Mouse (Mus musculus) naive thymus-derived CD4-positive, alpha-beta T cell, adult 2 months (primary cell): ENCODE measurements at regions not wholly inside any gene's neighbourhood (a gene's known extent, or its start where the extent isn't known, plus 50 kb on each side); places are given as distances from the start of the nearest gene placed in this dataset.

Experiments used
- DNase-seq: peaks from one replicate; pipeline ENCODE4 v3.0.0-alpha.2; 2011; ENCODE audit warnings: low read depth

- DNase-seq, result no peak
Measured at GRCm38 (mm10) chr13:28573364-28573763, 316.0 kb downstream of the Gm11361 start.

- no peak for DNase-seq
Measured at GRCm38 (mm10) chr13:28572448-28572847, 315.1 kb downstream of the Gm11361 start.

GRCm38 (mm10) chr13:28571716-28572115, 314.4 kb downstream of the Gm11361 start:
- no peak for DNase-seq

- DNase-seq, result no peak
Measured at GRCm38 (mm10) chr13:28563585-28563984, 306.3 kb downstream of the Gm11361 start.

- DNase-seq, result no peak
Measured at GRCm38 (mm10) chr13:28560081-28560480, 302.8 kb downstream of the Gm11361 start.

GRCm38 (mm10) chr13:28557032-28557570, 299.8 kb downstream of the Gm11361 start:
- peak; percentile 39 for DNase-seq

GRCm38 (mm10) chr13:28556385-28556938, 299.1 kb downstream of the Gm11361 start:
- DNase-seq, result peak; percentile 43

- DNase-seq, result no peak
Measured at GRCm38 (mm10) chr13:28554143-28554830, 297.0 kb downstream of the Gm11361 start.

GRCm38 (mm10) chr13:28552974-28553750, 295.8 kb downstream of the Gm11361 start:
- no peak for DNase-seq

- peak; percentile 90 for DNase-seq
Measured at GRCm38 (mm10) chr13:28551555-28551954, 294.2 kb downstream of the Gm11361 start.

- no peak for DNase-seq
Measured at GRCm38 (mm10) chr13:28545797-28546196, 288.5 kb downstream of the Gm11361 start.

- no peak for DNase-seq
Measured at GRCm38 (mm10) chr13:28545337-28545736, 288.0 kb downstream of the Gm11361 start.

- no peak for DNase-seq
Measured at GRCm38 (mm10) chr13:28544819-28545180, 287.5 kb downstream of the Gm11361 start.

- no peak for DNase-seq
Measured at GRCm38 (mm10) chr13:28544003-28544818, 286.9 kb downstream of the Gm11361 start.

- no peak for DNase-seq
Measured at GRCm38 (mm10) chr13:28541607-28542006, 284.3 kb downstream of the Gm11361 start.

- no peak for DNase-seq
Measured at GRCm38 (mm10) chr13:28533080-28533479, 275.8 kb downstream of the Gm11361 start.

GRCm38 (mm10) chr13:28532278-28532677, 274.9 kb downstream of the Gm11361 start:
- DNase-seq, result no peak

- no peak for DNase-seq
Measured at GRCm38 (mm10) chr13:28531534-28531999, 274.2 kb downstream of the Gm11361 start.

- DNase-seq, result no peak
Measured at GRCm38 (mm10) chr13:28530947-28531346, 273.6 kb downstream of the Gm11361 start.

GRCm38 (mm10) chr13:28528898-28529511, 271.7 kb downstream of the Gm11361 start:
- no peak for DNase-seq

- no peak for DNase-seq
Measured at GRCm38 (mm10) chr13:28526299-28526698, 269.0 kb downstream of the Gm11361 start.
